Mouse (Mus musculus) embryonic fibroblast, embryonic 13.5 days (primary cell): ENCODE measurements at regions not wholly inside any gene's neighbourhood (a gene's known extent, or its start where the extent isn't known, plus 50 kb on each side); places are given as distances from the start of the nearest gene placed in this dataset.

Source experiments
- CTCF ChIP-seq: IDR thresholded peaks from 2 replicates; pipeline ENCODE4 v1.5.1; 2011; ENCODE audit warnings: mild to moderate bottlenecking, control low read depth, low read length, moderate library complexity, borderline replicate concordance; ENCODE audit not compliant: insufficient read depth
- POLR2A ChIP-seq: IDR thresholded peaks from 2 replicates; pipeline ENCODE4 v1.6.1; 2011; ENCODE audit warnings: low read depth, mild to moderate bottlenecking, control low read depth, low read length, moderate library complexity

- TF ChIP-seq CTCF (no peak), POLR2A (no peak)
Measured at GRCm38 (mm10) chr14:76761691-76762090, 205.0 kb upstream of the Serp2 start.
